Mouse (Mus musculus) hindbrain, embryonic 15.5 days (tissue): ENCODE data around the gene Myl6. TPM values are rescaled to one million over a fixed set of nuclear protein-coding genes. Genes with fewer than 3 reads are reported as not detected.
"Not testable (repeated sequence)": the region's sequence is repeated elsewhere in the genome, so short reads cannot be mapped to it uniquely, and the experiment has no call there.

ENCODE experiments used
- ATAC-seq: fragments of 200-750 bp; cut with Nextera tagmentation; 2 replicates; pipeline ENCODE4 v1.8.0; 2017; ENCODE audit warnings: low read depth, moderate number of reproducible peaks, moderate TSS enrichment; ENCODE audit not compliant: low FRiP score
- H3K27ac ChIP-seq: fragments of 300-500 bp; sonication (generic); replicated peaks from 2 replicates; pipeline ENCODE4 v1.5.1; 2015; ENCODE audit warnings: mild to moderate bottlenecking, inconsistent platforms
- H3K27me3 ChIP-seq: fragments of 300-500 bp; sonication (generic); 2 replicates; pipeline ENCODE4 v1.6.1; 2015; ENCODE audit warnings: control low read depth, inconsistent platforms
- H3K36me3 ChIP-seq: fragments of 300-500 bp; sonication (generic); 2 replicates; pipeline ENCODE4 v1.6.1; 2015; ENCODE audit warnings: control low read depth, inconsistent platforms
- H3K4me1 ChIP-seq: fragments of 300-500 bp; sonication (generic); replicated peaks from 2 replicates; pipeline ENCODE4 v1.6.1; 2015; ENCODE audit warnings: control low read depth, inconsistent platforms
- H3K4me2 ChIP-seq: fragments of 300-500 bp; sonication (generic); 2 replicates; pipeline ENCODE4 v1.6.1; 2015; ENCODE audit warnings: moderate library complexity, mild to moderate bottlenecking, inconsistent platforms
- H3K4me3 ChIP-seq: fragments of 300-500 bp; sonication (generic); 2 replicates; pipeline ENCODE4 v1.5.1; 2015; ENCODE audit warnings: mild to moderate bottlenecking, inconsistent platforms
- H3K9ac ChIP-seq: fragments of 300-500 bp; sonication (generic); 2 replicates; pipeline ENCODE4 v1.6.1; 2015; ENCODE audit warnings: inconsistent platforms
- H3K9me3 ChIP-seq: fragments of 300-500 bp; sonication (generic); 2 replicates; pipeline ENCODE4 v1.6.1; 2016; ENCODE audit warnings: control low read depth, inconsistent platforms
- WGBS: fragments of 180-500 bp; shearing (Covaris S2); methylation state at CpG from one replicate; pipeline ENCODE4 v1.1.7; 2015; 5-methylcytosine and 5-hydroxymethylcytosine counted together
- polyA plus RNA-seq: library from polyadenylated mRNA; unstranded; fragments of >200 nt; fragmentation: Nextera tagmentation; extraction: Ambion mirVana; gene quantifications from 2 replicates; pipeline ENCODE4 v1.2.1, GENCODE M21; 2015

Gene Myl6
- polyA plus RNA-seq, 1 experiment from 2014 or later: 944 TPM

GRCm38 (mm10) chr10:128505974-128506373 is 12.0 kb upstream of the Myl6 start:
- no peak for ATAC-seq
- Histone ChIP-seq H3K4me3 (no peak overlapping the region), H3K27ac (no peak overlapping the region), H3K4me1 (no peaks in the 10 kb centered on the region), H3K9me3 (no peaks in the 10 kb centered on the region), H3K4me2 (no peak overlapping the region), H3K27me3 (no peaks in the 10 kb centered on the region), H3K36me3 (no peaks in the 10 kb centered on the region), H3K9ac (no peak overlapping the region)
- 94% methylated on average over 14 of the region's 14 CpGs for WGBS

- 80% methylated on average over 5 of the region's 5 CpGs for WGBS
- not testable (repeated sequence) for H3K36me3 ChIP-seq, H3K4me2 ChIP-seq, H3K4me3 ChIP-seq, ATAC-seq, H3K27ac ChIP-seq, H3K9me3 ChIP-seq, H3K27me3 ChIP-seq, H3K9ac ChIP-seq, H3K4me1 ChIP-seq
Measured at GRCm38 (mm10) chr10:128505371-128505667, 11.4 kb upstream of the Myl6 start.

DNA sequence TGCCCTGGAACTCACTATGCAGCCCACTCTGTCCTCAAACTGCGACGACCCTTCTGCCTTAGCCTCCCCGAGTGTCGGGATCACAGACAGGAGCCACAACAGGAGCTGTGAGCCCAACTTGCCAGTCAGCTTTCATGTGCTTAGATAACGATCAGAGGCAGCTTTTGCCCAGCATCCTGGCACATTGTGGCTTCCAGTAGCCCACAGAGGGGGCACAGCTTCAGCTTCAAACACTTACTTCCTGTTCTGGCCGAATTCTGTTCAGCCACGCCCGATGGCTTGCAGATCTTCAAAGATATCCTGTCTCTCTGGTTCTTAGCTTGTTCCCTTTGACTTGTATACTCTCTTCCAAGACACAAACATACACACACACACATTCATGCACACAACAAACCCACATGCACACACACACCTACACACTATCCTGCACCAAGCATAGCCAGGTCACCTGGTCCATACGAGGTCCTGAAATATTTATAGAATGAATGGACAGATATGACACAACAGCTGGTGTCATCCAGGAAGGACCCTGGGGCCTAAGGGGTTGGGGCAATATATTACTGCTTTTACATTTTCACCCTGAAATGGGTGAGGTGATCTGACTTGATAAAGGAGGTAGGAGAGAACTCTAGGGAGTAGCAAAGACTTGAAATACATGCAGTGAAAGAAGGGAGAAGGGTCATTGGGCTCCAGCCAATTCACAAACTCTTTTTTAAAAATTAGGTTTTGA is 10.9 kb upstream of the Myl6 start:
- H3K4me3 ChIP-seq: no peak overlapping the region
- WGBS: 83% methylated on average over 9 of the region's 9 CpGs
- no peak overlapping the region for H3K4me2 ChIP-seq
- ATAC-seq: no peak
- H3K4me1 ChIP-seq: no peaks in the 10 kb centered on the region
- H3K9ac ChIP-seq: no peak overlapping the region
- H3K27ac ChIP-seq: no peak overlapping the region
- no peaks in the 10 kb centered on the region for H3K27me3 ChIP-seq
- H3K9me3 ChIP-seq: no peaks in the 10 kb centered on the region
- H3K36me3 ChIP-seq: no peaks in the 10 kb centered on the region

DNA sequence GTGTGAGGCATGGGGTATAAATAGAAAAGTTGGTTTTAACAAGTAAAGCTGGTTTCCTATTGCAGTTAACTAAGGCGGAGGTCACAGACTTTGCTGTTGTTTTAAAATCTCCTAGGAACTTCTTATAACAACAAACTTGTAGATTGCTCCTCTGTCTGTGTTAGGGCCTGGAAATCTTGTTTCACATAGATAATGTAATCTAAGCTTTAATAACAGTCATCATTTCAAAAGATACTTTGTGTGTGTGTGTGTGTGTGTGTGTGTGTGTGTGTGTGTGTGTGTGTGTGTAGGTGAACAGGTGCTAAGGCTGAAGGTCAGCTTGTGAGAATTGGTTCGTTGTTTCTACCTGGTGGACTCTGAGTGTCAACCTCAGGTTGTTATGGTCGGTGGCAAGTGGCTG is 10.1 kb upstream of the Myl6 start:
- no peak overlapping the region for H3K4me3 ChIP-seq
- H3K36me3 ChIP-seq: no peaks in the 10 kb centered on the region
- no peaks in the 10 kb centered on the region for H3K9me3 ChIP-seq
- no peak overlapping the region for H3K27ac ChIP-seq
- H3K4me2 ChIP-seq: no peak overlapping the region
- no peak for ATAC-seq
- no peaks in the 10 kb centered on the region for H3K27me3 ChIP-seq
- H3K9ac ChIP-seq: no peak overlapping the region
- WGBS: 89% methylated on average over 3 of the region's 3 CpGs
- H3K4me1 ChIP-seq: peaks cover 6% of the 10 kb centered on the region; the same call in 1 of the 2 replicates

- ATAC-seq: no peak
- H3K4me3 ChIP-seq: no peak overlapping the region
- no peaks in the 10 kb centered on the region for H3K9me3 ChIP-seq
- no peak overlapping the region for H3K9ac ChIP-seq
- peaks cover 6% of the 10 kb centered on the region; the same call in 1 of the 2 replicates for H3K4me1 ChIP-seq
- WGBS: 83% methylated on average over 8 of the region's 8 CpGs
- H3K27ac ChIP-seq: no peak overlapping the region; the same call in 1 of the 2 replicates
- H3K4me2 ChIP-seq: no peak overlapping the region
- H3K27me3 ChIP-seq: no peaks in the 10 kb centered on the region
- H3K36me3 ChIP-seq: no peaks in the 10 kb centered on the region
Measured at GRCm38 (mm10) chr10:128503532-128503931, 9.6 kb upstream of the Myl6 start.

DNA sequence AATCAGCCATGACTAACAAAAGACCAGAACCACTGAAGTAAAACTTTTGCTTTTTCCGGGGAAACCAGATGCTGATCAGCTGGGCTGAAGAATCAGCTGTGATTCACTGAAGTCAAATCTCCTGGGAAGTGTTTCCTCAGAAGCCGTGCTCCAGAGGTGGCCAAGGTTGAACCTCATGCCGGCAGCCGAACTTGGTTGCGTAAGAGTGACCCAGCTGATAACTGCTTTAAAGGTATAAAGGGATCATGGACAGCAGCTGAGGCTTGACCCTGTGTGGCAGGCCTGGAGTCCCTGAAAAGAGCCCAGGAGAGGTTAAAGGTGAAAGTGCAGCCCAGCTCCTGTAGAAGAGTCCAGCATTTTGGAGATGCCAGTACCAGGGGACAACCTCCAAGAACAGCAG is 8.4 kb upstream of the Myl6 start:
- 86% methylated on average over 5 of the region's 5 CpGs for WGBS
- Histone ChIP-seq H3K9ac (no peak overlapping the region), H3K4me3 (no peak overlapping the region), H3K4me2 (no peak overlapping the region), H3K9me3 (no peaks in the 10 kb centered on the region), H3K27ac (no peak overlapping the region), H3K36me3 (no peaks in the 10 kb centered on the region), H3K4me1 (peaks cover 17% of the 10 kb centered on the region), H3K27me3 (no peaks in the 10 kb centered on the region)
- ATAC-seq: no peak

DNA sequence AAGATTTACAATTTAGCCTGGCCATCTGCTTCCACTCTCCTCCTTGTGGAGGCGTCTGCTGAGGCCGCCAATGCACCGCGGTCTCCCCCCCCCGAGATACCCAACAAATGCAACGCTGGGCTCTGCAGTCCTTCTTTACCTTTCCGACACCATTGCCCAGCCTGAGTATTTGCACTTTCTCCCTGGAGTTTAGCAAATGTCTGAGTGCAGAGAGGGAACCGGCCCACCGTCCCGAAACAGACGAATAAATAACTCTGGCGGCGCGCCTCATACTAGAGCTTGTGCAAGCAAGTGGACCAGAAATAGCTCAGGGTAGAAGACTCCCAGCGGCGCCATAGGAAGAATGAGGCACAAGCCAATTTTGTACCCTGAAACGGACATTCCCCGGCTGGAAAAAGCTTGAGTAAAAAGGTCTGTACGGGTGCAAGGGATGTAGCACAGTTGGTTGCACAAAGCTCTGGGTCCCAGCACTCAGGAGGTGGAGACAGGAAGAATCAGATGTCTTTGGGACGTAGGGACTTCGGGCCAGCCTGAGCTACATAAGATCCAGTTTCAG is 5.2 kb upstream of the Myl6 start:
- H3K27ac ChIP-seq: peak overlapping the region; percentile 77

DNA sequence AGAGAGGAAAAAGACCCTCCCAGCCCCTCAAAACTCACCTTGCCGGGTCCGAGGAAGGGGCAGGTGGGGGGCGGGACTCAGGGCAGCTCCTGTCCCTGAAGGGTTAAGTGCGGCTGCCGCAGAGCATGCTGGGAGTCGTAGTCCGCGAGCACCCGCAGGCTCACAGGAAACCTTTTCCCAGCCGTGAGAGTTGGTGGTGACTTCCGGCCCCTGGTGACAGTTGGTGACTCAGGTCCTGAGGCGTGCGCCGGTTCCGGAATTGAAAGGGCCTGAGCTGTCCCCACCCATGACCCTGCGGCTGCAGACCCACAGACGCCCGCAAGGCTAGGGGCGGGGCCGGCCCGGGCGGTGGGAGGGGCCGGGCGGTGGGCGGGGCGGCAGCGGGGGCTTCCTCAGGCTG is 4.6 kb upstream of the Myl6 start, which contains the start of gene Myl6b:
Gene Myl6b (minus strand): TSS at position 96 of the 400 bp plus-strand sequence.
- peaks cover 36% of the 10 kb centered on the region for H3K4me1 ChIP-seq
- no peaks in the 10 kb centered on the region for H3K27me3 ChIP-seq
- ATAC-seq: peak; percentile 85
- under 1% methylated on average over 27 of the region's 27 CpGs for WGBS
- H3K9ac ChIP-seq: peak within 1 kb of the TSS; percentile 45
- H3K4me2 ChIP-seq: peak within 1 kb of the TSS; percentile 86
- H3K27ac ChIP-seq: peak within 1 kb of the TSS; percentile 77
- H3K36me3 ChIP-seq: no peaks in the 10 kb centered on the region
- peak within 1 kb of the TSS; percentile 56 for H3K4me3 ChIP-seq
- no peaks in the 10 kb centered on the region for H3K9me3 ChIP-seq

More for the DNA sequence above, 5.2 kb upstream of the Myl6 start:
- Histone ChIP-seq H3K9me3 (no peaks in the 10 kb centered on the region), H3K27me3 (no peaks in the 10 kb centered on the region), H3K4me1 (peaks cover 36% of the 10 kb centered on the region), H3K4me3 (peak overlapping the region; percentile 56), H3K4me2 (peak overlapping the region; percentile 86), H3K36me3 (no peaks in the 10 kb centered on the region), H3K9ac (peak overlapping the region; percentile 45)
- peak; percentile 36 for ATAC-seq
- 2% methylated on average over 21 of the region's 21 CpGs for WGBS

DNA sequence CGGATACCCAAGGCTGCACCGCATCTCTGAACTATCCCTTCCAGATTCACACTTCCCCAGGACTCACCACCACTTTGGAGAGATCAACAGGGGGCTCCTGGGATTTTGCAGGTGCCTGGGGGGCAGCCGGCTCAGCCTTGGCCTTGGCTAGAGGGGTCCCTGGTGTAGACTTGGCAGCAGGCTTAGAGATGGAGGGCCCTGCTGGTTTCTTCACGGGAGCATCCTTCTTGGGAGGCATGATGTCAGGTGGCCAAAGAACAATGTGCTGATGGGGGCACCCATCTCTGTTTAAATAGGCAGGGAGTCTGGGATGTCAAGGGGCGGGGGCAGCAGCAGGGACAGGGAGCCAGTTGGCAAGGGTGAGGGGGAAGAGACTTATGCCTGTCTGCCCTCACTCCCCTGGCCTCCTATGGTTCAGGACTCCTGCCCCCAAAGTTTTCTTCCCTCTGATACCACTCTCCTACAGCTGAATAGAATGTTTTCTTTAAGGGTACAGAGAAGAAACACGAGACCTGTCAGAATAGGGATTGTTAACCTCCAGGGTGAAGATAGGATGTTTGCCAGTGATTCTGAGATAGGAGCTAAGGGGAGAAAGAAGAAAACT is 3.3 kb upstream of the Myl6 start:
- no peak for ATAC-seq
- 36% methylated on average over 6 of the region's 6 CpGs for WGBS
- no peak overlapping the region for H3K4me3 ChIP-seq
- peaks cover 41% of the 10 kb centered on the region for H3K4me1 ChIP-seq
- 0 out of 2 replicates have a peak overlapping the region, but pooled peaks have one; percentile 11 for H3K4me2 ChIP-seq
- H3K9ac ChIP-seq: no peak overlapping the region
- no peak overlapping the region for H3K27ac ChIP-seq
- no peaks in the 10 kb centered on the region for H3K9me3 ChIP-seq
- H3K36me3 ChIP-seq: no peaks in the 10 kb centered on the region
- no peaks in the 10 kb centered on the region for H3K27me3 ChIP-seq

GRCm38 (mm10) chr10:128496509-128497077 is 2.6 kb upstream of the Myl6 start:
- 0 out of 2 replicates have a peak overlapping the region, but pooled peaks have one; percentile 11 for H3K4me2 ChIP-seq
- no peak for ATAC-seq
- H3K27me3 ChIP-seq: no peaks in the 10 kb centered on the region
- no peak overlapping the region for H3K4me3 ChIP-seq
- WGBS: 38% methylated on average over 6 of the region's 6 CpGs
- no peak overlapping the region for H3K9ac ChIP-seq
- no peaks in the 10 kb centered on the region for H3K9me3 ChIP-seq
- peaks cover 48% of the 10 kb centered on the region for H3K4me1 ChIP-seq
- H3K36me3 ChIP-seq: no peaks in the 10 kb centered on the region
- no peak overlapping the region for H3K27ac ChIP-seq

DNA sequence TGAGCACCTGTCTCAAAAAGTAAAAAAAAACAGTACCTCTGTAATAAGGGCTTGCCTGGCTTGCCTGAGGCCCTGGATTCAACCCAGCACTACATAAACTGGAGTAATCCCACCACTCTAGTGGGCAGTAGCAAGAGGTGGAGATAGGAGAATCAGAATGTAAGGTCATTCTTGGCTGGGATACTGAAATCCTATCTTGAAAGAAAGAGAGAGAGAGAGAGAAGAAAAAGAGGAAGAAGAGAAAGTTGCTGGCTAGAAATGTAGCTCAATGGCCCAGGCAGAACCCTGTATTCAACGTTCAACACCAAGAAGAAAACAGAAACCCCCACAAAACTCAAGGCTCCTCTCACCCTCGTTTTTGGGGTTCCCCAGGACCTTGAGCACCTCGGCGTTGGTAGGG is 2.0 kb upstream of the Myl6 start:
- no peak overlapping the region for H3K9ac ChIP-seq
- H3K4me2 ChIP-seq: no peak overlapping the region
- peaks cover 6% of the 10 kb centered on the region for H3K36me3 ChIP-seq
- peaks cover 54% of the 10 kb centered on the region for H3K4me1 ChIP-seq
- H3K4me3 ChIP-seq: no peak overlapping the region
- ATAC-seq: no peak
- H3K27me3 ChIP-seq: no peaks in the 10 kb centered on the region
- H3K9me3 ChIP-seq: no peaks in the 10 kb centered on the region
- no peak overlapping the region for H3K27ac ChIP-seq
- 83% methylated on average over 4 of the region's 4 CpGs for WGBS

DNA sequence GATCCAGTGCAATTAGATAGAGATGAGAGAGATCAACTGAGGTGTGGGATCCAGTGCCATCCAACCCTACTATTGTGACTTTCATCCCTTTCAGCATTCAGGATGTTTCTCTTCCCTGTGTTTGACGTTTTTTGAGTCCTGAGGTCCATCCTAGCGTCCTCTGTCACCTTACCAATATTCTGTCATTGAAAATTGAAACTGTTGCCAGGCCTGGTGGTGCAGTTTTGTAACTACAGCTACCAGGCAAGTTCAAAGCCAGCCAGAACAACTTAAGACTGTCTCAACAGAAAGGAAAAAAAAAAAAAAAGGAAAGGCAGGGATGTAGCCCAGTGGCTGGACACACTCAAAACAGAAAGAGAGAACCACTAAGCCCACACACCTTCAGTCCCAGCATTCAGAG is 1.3 kb upstream of the Myl6 start:
- H3K4me2 ChIP-seq: peak overlapping the region; percentile 86
- peak overlapping the region; percentile 55 for H3K4me3 ChIP-seq
- H3K27me3 ChIP-seq: no peaks in the 10 kb centered on the region
- 0 out of 2 replicates have a peak overlapping the region, but pooled peaks have one; percentile 79 for H3K9ac ChIP-seq
- peaks cover 59% of the 10 kb centered on the region for H3K4me1 ChIP-seq
- peaks cover 12% of the 10 kb centered on the region for H3K36me3 ChIP-seq
- 75% methylated on average over 2 of the region's 2 CpGs for WGBS
- peak overlapping the region; percentile 98; the same call in 1 of the 2 replicates for H3K27ac ChIP-seq
- no peak for ATAC-seq
- no peaks in the 10 kb centered on the region for H3K9me3 ChIP-seq
